Mouse (Mus musculus): Measurements from ENCODE around the gene Vwa3b. TPM values are rescaled to one million over a fixed set of nuclear protein-coding genes. Genes with fewer than 3 reads are reported as not detected.

Gene Vwa3b
- total RNA-seq, 2 experiments from 2014 or later = 0.11 to 0.15 TPM

GRCm38 (mm10) chr1:37218386-37218785 is 192.0 kb downstream of the Vwa3b start:
- 0 out of 2 replicates have a peak, but pooled peaks have one; percentile 27 for ATAC-seq (ENCODE audit: poor library complexity, severe bottlenecking)

DNA sequence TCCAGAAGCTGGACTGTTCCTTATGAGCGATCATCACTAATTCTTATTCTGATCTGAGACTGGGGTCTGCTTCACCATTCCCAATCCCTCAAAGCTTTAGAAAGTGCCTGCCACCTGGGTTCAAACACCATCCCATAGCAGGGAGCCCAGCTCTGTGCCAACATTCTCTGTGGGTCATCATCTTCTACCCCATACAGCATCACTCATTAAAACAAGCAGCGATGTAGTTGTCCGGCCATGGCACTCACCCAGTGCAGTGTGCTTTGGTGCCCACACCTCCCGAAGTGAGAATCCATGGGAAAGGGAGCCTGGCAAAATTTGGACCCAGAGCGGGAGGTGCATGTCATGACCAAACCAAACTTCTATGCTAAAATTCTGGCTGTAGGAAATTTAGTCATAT is 193.2 kb downstream of the Vwa3b start:
- no peak for ATAC-seq (ENCODE audit: poor library complexity, severe bottlenecking)

DNA sequence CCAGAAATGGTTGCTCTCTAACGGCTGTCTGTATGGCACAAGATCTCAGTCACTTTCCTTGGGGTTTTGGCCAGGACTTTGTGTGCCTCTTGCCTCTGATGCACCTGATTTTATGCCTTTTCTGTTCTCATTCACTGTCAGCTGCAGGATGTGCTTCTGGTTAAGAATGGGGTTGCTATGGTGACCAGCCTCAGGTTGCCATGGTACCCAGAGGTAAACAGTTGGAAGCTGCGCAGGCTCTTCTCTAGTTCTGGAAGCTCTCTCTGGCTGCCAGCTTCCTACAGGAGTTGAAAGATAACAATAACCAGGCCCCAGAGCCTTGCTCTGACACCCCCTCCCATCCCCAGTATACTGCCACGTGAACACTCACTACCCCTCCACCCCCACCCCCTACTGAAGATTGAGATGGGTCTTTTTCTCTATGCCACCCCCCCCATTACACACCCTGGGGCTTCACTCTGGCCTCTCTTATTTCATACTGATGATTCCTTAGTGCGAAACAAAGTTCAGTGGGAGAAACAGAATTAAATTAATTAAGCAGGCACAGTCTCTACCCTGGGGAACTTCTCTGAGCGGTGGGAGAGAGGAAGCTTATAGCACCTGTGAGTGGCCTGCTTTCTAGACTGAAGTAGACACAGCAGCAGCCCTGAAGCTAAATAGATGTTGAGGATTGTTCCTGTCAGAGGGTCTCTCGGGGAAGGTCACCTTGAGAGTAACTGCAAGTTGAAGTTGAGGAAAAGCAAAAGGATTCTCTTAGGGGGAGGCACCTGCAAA is 193.9 kb downstream of the Vwa3b start:
- no peak for ATAC-seq (ENCODE audit: poor library complexity, severe bottlenecking)

- ATAC-seq (ENCODE audit: poor library complexity, severe bottlenecking) = no peak
Observed at GRCm38 (mm10) chr1:37222002-37222401, 195.6 kb downstream of the Vwa3b start.

DNA sequence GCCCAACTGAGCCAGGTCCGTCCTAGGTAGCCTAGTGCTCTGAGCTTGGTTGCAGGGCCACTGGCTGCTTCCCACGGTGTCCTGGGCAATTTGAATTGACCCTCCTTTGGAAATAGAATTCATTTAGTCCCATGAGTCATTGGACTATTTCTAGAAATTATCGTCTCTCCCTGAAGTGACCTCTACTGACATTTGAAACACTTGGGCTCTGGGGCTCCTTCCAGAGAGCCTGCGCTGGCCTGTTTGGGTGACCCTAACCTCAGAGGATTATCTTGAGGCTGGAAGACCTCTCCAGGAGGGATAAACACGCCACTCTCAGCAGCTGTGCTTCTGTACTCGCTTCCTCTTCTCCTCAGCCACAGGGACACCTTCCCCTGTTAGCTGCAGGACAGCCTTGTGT is 204.0 kb downstream of the Vwa3b start:
- no peak for ATAC-seq (ENCODE audit: poor library complexity, severe bottlenecking)

- ATAC-seq (ENCODE audit: poor library complexity, severe bottlenecking) = no peak
Observed at GRCm38 (mm10) chr1:37231295-37231701, 204.9 kb downstream of the Vwa3b start.

Other genes starting within 250 kb of the Vwa3b start
- gene Tmem131, start 82.9 kb upstream of the Vwa3b start, total RNA-seq (2015) = 65.6 and 68.7 TPM in 2 replicates
- 20.3 and 32.8 TPM in 2 replicates for gene Tmem131, start 82.9 kb upstream of the Vwa3b start, total RNA-seq (2017)
- not detected in 2 replicates for gene Cnga3, start 187.8 kb downstream of the Vwa3b start, total RNA-seq (2015)
- 0.24 TPM in 1 of 2 replicates, not detected in the other for gene Cnga3, start 187.8 kb downstream of the Vwa3b start, total RNA-seq (2017)

Measured in megakaryocyte, adult 5-6 weeks (primary cell).